Mouse (Mus musculus): ENCODE results near the gene Galnt5. TPM values are rescaled to one million over a fixed set of nuclear protein-coding genes. Genes with fewer than 3 reads are reported as not detected.

Gene Galnt5
- polyA plus RNA-seq, 1 experiment from 2014 or later = 2.6 TPM

- Histone ChIP-seq H3K27ac (ENCODE audit: low read length) (no peak overlapping the region), H3K4me3 (ENCODE audit: low read length) (no peak overlapping the region), H3K4me1 (ENCODE audit: control insufficient read depth, insufficient read depth, low read length) (no peaks in the 10 kb centered on the region), H3K4me2 (ENCODE audit: low read depth, low read length) (no peak overlapping the region), H3K9ac (ENCODE audit: low read depth, low read length) (no peak overlapping the region), H3K9me3 (ENCODE audit: control insufficient read depth, low read length) (no peaks in the 10 kb centered on the region), H3K27me3 (replicated peaks; ENCODE audit: control insufficient read depth, insufficient read depth, low read length) (no peaks in the 10 kb centered on the region), H3K36me3 (ENCODE audit: control insufficient read depth, insufficient read depth, low read length) (no peaks in the 10 kb centered on the region)
- WGBS = 74% methylated on average over 3 of the region's 3 CpGs
- no peak for ATAC-seq
Observed at GRCm38 (mm10) chr2:58031431-58031830, 33.7 kb downstream of the Galnt5 start.

- H3K9ac ChIP-seq (ENCODE audit: low read depth, low read length) = no peak overlapping the region
- H3K27me3 ChIP-seq (replicated peaks; ENCODE audit: control insufficient read depth, insufficient read depth, low read length) = no peaks in the 10 kb centered on the region
- 84% methylated on average over 4 of the region's 4 CpGs for WGBS
- H3K9me3 ChIP-seq (ENCODE audit: control insufficient read depth, low read length) = no peaks in the 10 kb centered on the region
- no peaks in the 10 kb centered on the region for H3K4me1 ChIP-seq (ENCODE audit: control insufficient read depth, insufficient read depth, low read length)
- no peak overlapping the region for H3K4me3 ChIP-seq (ENCODE audit: low read length)
- no peak for ATAC-seq
- no peak overlapping the region for H3K4me2 ChIP-seq (ENCODE audit: low read depth, low read length)
- H3K36me3 ChIP-seq (ENCODE audit: control insufficient read depth, insufficient read depth, low read length) = no peaks in the 10 kb centered on the region
- no peak overlapping the region for H3K27ac ChIP-seq (ENCODE audit: low read length)
Observed at GRCm38 (mm10) chr2:58035635-58036034, 38.0 kb downstream of the Galnt5 start.

GRCm38 (mm10) chr2:58036926-58037325, 39.2 kb downstream of the Galnt5 start:
- H3K9ac ChIP-seq (ENCODE audit: low read depth, low read length) = no peak overlapping the region
- no peak overlapping the region for H3K4me2 ChIP-seq (ENCODE audit: low read depth, low read length)
- H3K27ac ChIP-seq (ENCODE audit: low read length) = no peak overlapping the region
- ATAC-seq = no peak
- H3K36me3 ChIP-seq (ENCODE audit: control insufficient read depth, insufficient read depth, low read length) = no peaks in the 10 kb centered on the region
- no peak overlapping the region for H3K4me3 ChIP-seq (ENCODE audit: low read length)
- WGBS = 88% methylated on average over 2 of the region's 2 CpGs
- H3K27me3 ChIP-seq (replicated peaks; ENCODE audit: control insufficient read depth, insufficient read depth, low read length) = no peaks in the 10 kb centered on the region
- H3K9me3 ChIP-seq (ENCODE audit: control insufficient read depth, low read length) = no peaks in the 10 kb centered on the region
- no peaks in the 10 kb centered on the region for H3K4me1 ChIP-seq (ENCODE audit: control insufficient read depth, insufficient read depth, low read length)

GRCm38 (mm10) chr2:58041867-58042266, 44.2 kb downstream of the Galnt5 start:
- no peak for ATAC-seq
- no peaks in the 10 kb centered on the region for H3K36me3 ChIP-seq (ENCODE audit: control insufficient read depth, insufficient read depth, low read length)
- H3K9me3 ChIP-seq (ENCODE audit: control insufficient read depth, low read length) = no peaks in the 10 kb centered on the region

GRCm38 (mm10) chr2:58052821-58053581, 55.3 kb downstream of the Galnt5 start, which contains the start of gene Ermn:
Gene Ermn, minus strand, starts transcription at chr2:58052864.
- Histone ChIP-seq H3K9me3 (ENCODE audit: control insufficient read depth, low read length) (no peaks in the 10 kb centered on the region), H3K4me2 (ENCODE audit: low read depth, low read length) (no peak within 1 kb of the TSS), H3K36me3 (ENCODE audit: control insufficient read depth, insufficient read depth, low read length) (no peaks in the 10 kb centered on the region), H3K27me3 (replicated peaks; ENCODE audit: control insufficient read depth, insufficient read depth, low read length) (no peaks in the 10 kb centered on the region), H3K4me1 (ENCODE audit: control insufficient read depth, insufficient read depth, low read length) (no peaks in the 10 kb centered on the region), H3K27ac (ENCODE audit: low read length) (no peak within 1 kb of the TSS), H3K4me3 (ENCODE audit: low read length) (no peak within 1 kb of the TSS), H3K9ac (ENCODE audit: low read depth, low read length) (no peak within 1 kb of the TSS)
- WGBS = 38% methylated on average over 7 of the region's 7 CpGs
- ATAC-seq = no peak

More at GRCm38 (mm10) chr2:58041867-58042266, 44.2 kb downstream of the Galnt5 start:
- Histone ChIP-seq H3K4me2 (ENCODE audit: low read depth, low read length) (no peak overlapping the region), H3K4me3 (ENCODE audit: low read length) (no peak overlapping the region), H3K27me3 (replicated peaks; ENCODE audit: control insufficient read depth, insufficient read depth, low read length) (no peaks in the 10 kb centered on the region), H3K4me1 (ENCODE audit: control insufficient read depth, insufficient read depth, low read length) (no peaks in the 10 kb centered on the region), H3K9ac (ENCODE audit: low read depth, low read length) (no peak overlapping the region), H3K27ac (ENCODE audit: low read length) (no peak overlapping the region)
- 59% methylated on average over 7 of the region's 7 CpGs for WGBS

- H3K9me3 ChIP-seq (ENCODE audit: control insufficient read depth, low read length) = no peaks in the 10 kb centered on the region
- H3K4me2 ChIP-seq (ENCODE audit: low read depth, low read length) = no peak overlapping the region
- H3K4me1 ChIP-seq (ENCODE audit: control insufficient read depth, insufficient read depth, low read length) = no peaks in the 10 kb centered on the region
- H3K4me3 ChIP-seq (ENCODE audit: low read length) = no peak overlapping the region
- H3K27me3 ChIP-seq (replicated peaks; ENCODE audit: control insufficient read depth, insufficient read depth, low read length) = no peaks in the 10 kb centered on the region
- no peak overlapping the region for H3K27ac ChIP-seq (ENCODE audit: low read length)
- H3K36me3 ChIP-seq (ENCODE audit: control insufficient read depth, insufficient read depth, low read length) = no peaks in the 10 kb centered on the region
- no peak overlapping the region for H3K9ac ChIP-seq (ENCODE audit: low read depth, low read length)
- no peak for ATAC-seq
Observed at GRCm38 (mm10) chr2:58055383-58055782, 57.7 kb downstream of the Galnt5 start.

- Histone ChIP-seq H3K4me1 (ENCODE audit: control insufficient read depth, insufficient read depth, low read length) (no peaks in the 10 kb centered on the region), H3K4me3 (ENCODE audit: low read length) (no peak overlapping the region), H3K4me2 (ENCODE audit: low read depth, low read length) (no peak overlapping the region), H3K36me3 (ENCODE audit: control insufficient read depth, insufficient read depth, low read length) (no peaks in the 10 kb centered on the region), H3K9me3 (ENCODE audit: control insufficient read depth, low read length) (no peaks in the 10 kb centered on the region), H3K27me3 (replicated peaks; ENCODE audit: control insufficient read depth, insufficient read depth, low read length) (no peaks in the 10 kb centered on the region), H3K27ac (ENCODE audit: low read length) (no peak overlapping the region), H3K9ac (ENCODE audit: low read depth, low read length) (no peak overlapping the region)
- WGBS = 64% methylated on average over 1 of the region's 1 CpGs
- ATAC-seq = no peak
Observed at GRCm38 (mm10) chr2:58079849-58080248, 82.2 kb downstream of the Galnt5 start.

GRCm38 (mm10) chr2:58086420-58086819, 88.7 kb downstream of the Galnt5 start:
- no peaks in the 10 kb centered on the region for H3K36me3 ChIP-seq (ENCODE audit: control insufficient read depth, insufficient read depth, low read length)
- no peak overlapping the region for H3K4me2 ChIP-seq (ENCODE audit: low read depth, low read length)
- H3K4me1 ChIP-seq (ENCODE audit: control insufficient read depth, insufficient read depth, low read length) = no peaks in the 10 kb centered on the region
- ATAC-seq = no peak
- no peaks in the 10 kb centered on the region for H3K27me3 ChIP-seq (replicated peaks; ENCODE audit: control insufficient read depth, insufficient read depth, low read length)
- H3K9ac ChIP-seq (ENCODE audit: low read depth, low read length) = no peak overlapping the region
- no peak overlapping the region for H3K4me3 ChIP-seq (ENCODE audit: low read length)
- no peak overlapping the region for H3K27ac ChIP-seq (ENCODE audit: low read length)
- WGBS = 81% methylated on average over 1 of the region's 1 CpGs
- no peaks in the 10 kb centered on the region for H3K9me3 ChIP-seq (ENCODE audit: control insufficient read depth, low read length)

- Histone ChIP-seq H3K9ac (ENCODE audit: low read depth, low read length) (no peak overlapping the region), H3K27me3 (replicated peaks; ENCODE audit: control insufficient read depth, insufficient read depth, low read length) (no peaks in the 10 kb centered on the region), H3K9me3 (ENCODE audit: control insufficient read depth, low read length) (no peaks in the 10 kb centered on the region), H3K4me2 (ENCODE audit: low read depth, low read length) (no peak overlapping the region), H3K27ac (ENCODE audit: low read length) (no peak overlapping the region), H3K4me3 (ENCODE audit: low read length) (no peak overlapping the region), H3K4me1 (ENCODE audit: control insufficient read depth, insufficient read depth, low read length) (no peaks in the 10 kb centered on the region), H3K36me3 (ENCODE audit: control insufficient read depth, insufficient read depth, low read length) (no peaks in the 10 kb centered on the region)
- ATAC-seq = no peak
- WGBS = 81% methylated on average over 1 of the region's 1 CpGs
Observed at GRCm38 (mm10) chr2:58094818-58095217, 97.1 kb downstream of the Galnt5 start.
